Mouse (Mus musculus): ENCODE data around the gene Gabrr1. TPM values are rescaled to one million over a fixed set of nuclear protein-coding genes. Genes with fewer than 3 reads are reported as not detected.
"Not testable (repeated sequence)": the region's sequence is repeated elsewhere in the genome, so short reads cannot be mapped to it uniquely, and the experiment has no call there.

Gene Gabrr1
- polyA plus RNA-seq (2012; ENCODE audit: insufficient read depth, insufficient read length, missing spikeins) = not detected in 2 replicates

GRCm38 (mm10) chr4:33132221-33132620 lies at the start of gene Gabrr1:
TSS of gene Gabrr1 (plus strand) at chr4:33132521.
- H3K27ac ChIP-seq (replicated peaks; ENCODE audit: low read depth, low read length) = no peak within 1 kb of the TSS

GRCm38 (mm10) chr4:33099118-33099694 lies 33.1 kb upstream of the Gabrr1 start:
- no peak overlapping the region for H3K27ac ChIP-seq (replicated peaks; ENCODE audit: low read depth, low read length)
- no peaks in the 10 kb centered on the region for H3K4me1 ChIP-seq (ENCODE audit: control insufficient read depth, insufficient read depth, insufficient read length, low read length)
- no peak overlapping the region for H3K4me3 ChIP-seq (ENCODE audit: insufficient read depth, low read depth, low read length)

More at GRCm38 (mm10) chr4:33132221-33132620, at the start of gene Gabrr1:
- no peak within 1 kb of the TSS for H3K4me3 ChIP-seq (ENCODE audit: insufficient read depth, low read depth, low read length)
- no peaks in the 10 kb centered on the region for H3K4me1 ChIP-seq (ENCODE audit: control insufficient read depth, insufficient read depth, insufficient read length, low read length)

GRCm38 (mm10) chr4:33109720-33110458 lies 22.4 kb upstream of the Gabrr1 start:
- Histone ChIP-seq H3K4me3 (ENCODE audit: insufficient read depth, low read depth, low read length) (no peak overlapping the region), H3K27ac (replicated peaks; ENCODE audit: low read depth, low read length) (no peak overlapping the region), H3K4me1 (ENCODE audit: control insufficient read depth, insufficient read depth, insufficient read length, low read length) (no peaks in the 10 kb centered on the region)

GRCm38 (mm10) chr4:33110845-33111244 lies 21.5 kb upstream of the Gabrr1 start:
- Histone ChIP-seq H3K4me1 (ENCODE audit: control insufficient read depth, insufficient read depth, insufficient read length, low read length) (no peaks in the 10 kb centered on the region), H3K4me3 (ENCODE audit: insufficient read depth, low read depth, low read length) (no peak overlapping the region), H3K27ac (replicated peaks; ENCODE audit: low read depth, low read length) (no peak overlapping the region)

GRCm38 (mm10) chr4:33111358-33111757 lies 21.0 kb upstream of the Gabrr1 start:
- no peak overlapping the region for H3K27ac ChIP-seq (replicated peaks; ENCODE audit: low read depth, low read length)
- no peaks in the 10 kb centered on the region for H3K4me1 ChIP-seq (ENCODE audit: control insufficient read depth, insufficient read depth, insufficient read length, low read length)
- H3K4me3 ChIP-seq (ENCODE audit: insufficient read depth, low read depth, low read length) = no peak overlapping the region

- H3K4me3 ChIP-seq (ENCODE audit: insufficient read depth, low read depth, low read length); H3K27ac ChIP-seq (replicated peaks; ENCODE audit: low read depth, low read length); H3K4me1 ChIP-seq (ENCODE audit: control insufficient read depth, insufficient read depth, insufficient read length, low read length): not testable (repeated sequence)
Measured at GRCm38 (mm10) chr4:33112866-33113265, 19.5 kb upstream of the Gabrr1 start.

GRCm38 (mm10) chr4:33119118-33119517 lies 13.2 kb upstream of the Gabrr1 start:
- not testable (repeated sequence) for H3K27ac ChIP-seq (replicated peaks; ENCODE audit: low read depth, low read length); H3K4me3 ChIP-seq (ENCODE audit: insufficient read depth, low read depth, low read length); H3K4me1 ChIP-seq (ENCODE audit: control insufficient read depth, insufficient read depth, insufficient read length, low read length)

GRCm38 (mm10) chr4:33124493-33124892 lies 7.8 kb upstream of the Gabrr1 start:
- H3K27ac ChIP-seq (replicated peaks; ENCODE audit: low read depth, low read length) = no peak overlapping the region
- no peak overlapping the region for H3K4me3 ChIP-seq (ENCODE audit: insufficient read depth, low read depth, low read length)
- H3K4me1 ChIP-seq (ENCODE audit: control insufficient read depth, insufficient read depth, insufficient read length, low read length) = no peaks in the 10 kb centered on the region

- Histone ChIP-seq H3K4me3 (ENCODE audit: insufficient read depth, low read depth, low read length) (no peak overlapping the region), H3K27ac (replicated peaks; ENCODE audit: low read depth, low read length) (no peak overlapping the region), H3K4me1 (ENCODE audit: control insufficient read depth, insufficient read depth, insufficient read length, low read length) (no peaks in the 10 kb centered on the region)
Measured at GRCm38 (mm10) chr4:33125409-33126084, 6.8 kb upstream of the Gabrr1 start.

GRCm38 (mm10) chr4:33146679-33147291 lies 14.5 kb downstream of the Gabrr1 start:
- Histone ChIP-seq H3K4me3 (ENCODE audit: insufficient read depth, low read depth, low read length) (no peak overlapping the region), H3K27ac (replicated peaks; ENCODE audit: low read depth, low read length) (no peak overlapping the region), H3K4me1 (ENCODE audit: control insufficient read depth, insufficient read depth, insufficient read length, low read length) (no peaks in the 10 kb centered on the region)

- Histone ChIP-seq H3K4me3 (ENCODE audit: insufficient read depth, low read depth, low read length) (no peak overlapping the region), H3K4me1 (ENCODE audit: control insufficient read depth, insufficient read depth, insufficient read length, low read length) (no peaks in the 10 kb centered on the region), H3K27ac (replicated peaks; ENCODE audit: low read depth, low read length) (no peak overlapping the region)
Measured at GRCm38 (mm10) chr4:33147825-33148224, 15.5 kb downstream of the Gabrr1 start.

GRCm38 (mm10) chr4:33149150-33149549 lies 16.8 kb downstream of the Gabrr1 start:
- H3K27ac ChIP-seq (replicated peaks; ENCODE audit: low read depth, low read length) = no peak overlapping the region
- no peak overlapping the region for H3K4me3 ChIP-seq (ENCODE audit: insufficient read depth, low read depth, low read length)
- H3K4me1 ChIP-seq (ENCODE audit: control insufficient read depth, insufficient read depth, insufficient read length, low read length) = no peaks in the 10 kb centered on the region

GRCm38 (mm10) chr4:33152087-33153038 lies 20.0 kb downstream of the Gabrr1 start:
- Histone ChIP-seq H3K4me3 (ENCODE audit: insufficient read depth, low read depth, low read length) (no peak overlapping the region), H3K27ac (replicated peaks; ENCODE audit: low read depth, low read length) (no peak overlapping the region), H3K4me1 (ENCODE audit: control insufficient read depth, insufficient read depth, insufficient read length, low read length) (no peaks in the 10 kb centered on the region)

- H3K4me3 ChIP-seq (ENCODE audit: insufficient read depth, low read depth, low read length) = no peak overlapping the region
- H3K4me1 ChIP-seq (ENCODE audit: control insufficient read depth, insufficient read depth, insufficient read length, low read length) = no peaks in the 10 kb centered on the region
- H3K27ac ChIP-seq (replicated peaks; ENCODE audit: low read depth, low read length) = no peak overlapping the region
Measured at GRCm38 (mm10) chr4:33183477-33183876, 51.2 kb downstream of the Gabrr1 start.

Measured in brown adipose tissue, adult 24 weeks (tissue).